Mouse (Mus musculus): Measurements from ENCODE around the gene Spryd3. TPM values are rescaled to one million over a fixed set of nuclear protein-coding genes. Genes with fewer than 3 reads are reported as not detected.

Gene Spryd3
- total and polyA plus RNA-seq, 3 experiments, result 29.3 to 35.4 TPM; not detected in 1

GRCm38 (mm10) chr15:102126303-102126702, 9.7 kb downstream of the Spryd3 start:
- DNase-seq (ENCODE audit: low read depth, low spot score), result no peak
- Histone ChIP-seq H3K4me3 (ENCODE audit: control insufficient read depth in 1 of 2, insufficient read depth in 1 of 2, low read depth in 2 of 2, low read length in 2 of 2) (no peak overlapping the region), H3K36me3 (ENCODE audit: control insufficient read depth in 1 of 2, insufficient read depth in 2 of 2, low read length in 2 of 2) (peaks cover 0 to 15% of the 10 kb centered on the region in 2 experiments; a peak in 2 of 4 replicates), H3K9ac (ENCODE audit: control insufficient read depth, low read depth, low read length, poor library complexity, severe bottlenecking) (no peak overlapping the region), H3K27me3 (ENCODE audit: control insufficient read depth in 1 of 2, insufficient read depth in 2 of 2, low read length in 2 of 2) (no peaks in the 10 kb centered on the region), H3K79me2 (ENCODE audit: control insufficient read depth, insufficient read depth, low read length, poor library complexity) (no peaks in the 10 kb centered on the region), H3K4me1 (ENCODE audit: control insufficient read depth in 1 of 2, insufficient read depth in 2 of 2, low read length in 2 of 2) (no peaks in the 10 kb centered on the region), H3K27ac (ENCODE audit: control insufficient read depth, low read depth, low read length) (no peak overlapping the region), H3K9me3 (replicated peaks; ENCODE audit: insufficient read depth, low read length) (no peaks in the 10 kb centered on the region)
- TF ChIP-seq POLR2AphosphoS5 (IDR thresholded peaks at IDR 0.05; ENCODE audit: borderline replicate concordance, low read depth, low read length) (no peak), MAX (IDR thresholded peaks at IDR 0.05; ENCODE audit: low read length) (no peak), ZKSCAN1 (IDR thresholded peaks at IDR 0.05; ENCODE audit: low read depth, low read length) (no peak), TBP (IDR thresholded peaks at IDR 0.05; ENCODE audit: low read depth, low read length) (no peak), BHLHE40 (IDR thresholded peaks at IDR 0.05; ENCODE audit: borderline replicate concordance, low read depth, low read length) (no peak), CHD2 (IDR thresholded peaks at IDR 0.05; ENCODE audit: low read length) (no peak), EP300 (IDR thresholded peaks at IDR 0.05; ENCODE audit: low read depth in 1 of 2, low read length in 2 of 2) (no peak), ETS1 (IDR thresholded peaks at IDR 0.05; ENCODE audit: low read depth, low read length) (no peak), MXI1 (IDR thresholded peaks at IDR 0.05; ENCODE audit: low read depth, low read length) (no peak), ZC3H11A (IDR thresholded peaks at IDR 0.05; ENCODE audit: low read depth, low read length) (no peak), USF1 (IDR thresholded peaks at IDR 0.05; ENCODE audit: low read depth, low read length) (no peak), POLR2AphosphoS2 (IDR thresholded peaks at IDR 0.05; ENCODE audit: low read length) (no peak), NRF1 (IDR thresholded peaks at IDR 0.05; ENCODE audit: insufficient read depth, low read depth, low read length, poor library complexity, severe bottlenecking) (no peak), TCF12 (IDR thresholded peaks at IDR 0.05; ENCODE audit: low read depth, low read length) (no peak), CTCF (IDR thresholded peaks at IDR 0.05 in 2 of 3, conservative IDR thresholded peaks at IDR 0.05 in 1 of 3; ENCODE audit: control insufficient read depth in 1 of 3, insufficient read depth in 1 of 3, low read depth in 2 of 3, low read length in 3 of 3, poor library complexity in 1 of 3, severe bottlenecking in 1 of 3) (no peak), TAL1 (IDR thresholded peaks at IDR 0.05; ENCODE audit: low read length) (no peak)

- H3K36me3 ChIP-seq (ENCODE audit: control insufficient read depth in 1 of 2, insufficient read depth in 2 of 2, low read length in 2 of 2), result peaks cover 0 to 7% of the 10 kb centered on the region in 2 experiments; a peak in 2 of 4 replicates
These were observed 15.5 kb downstream of the Spryd3 start for GRCm38 (mm10) chr15:102120530-102120929.

More at GRCm38 (mm10) chr15:102120530-102120929, 15.5 kb downstream of the Spryd3 start:
- Histone ChIP-seq H3K4me1 (ENCODE audit: control insufficient read depth in 1 of 2, insufficient read depth in 2 of 2, low read length in 2 of 2) (no peaks in the 10 kb centered on the region), H3K27me3 (ENCODE audit: control insufficient read depth in 1 of 2, insufficient read depth in 2 of 2, low read length in 2 of 2) (no peaks in the 10 kb centered on the region), H3K27ac (ENCODE audit: control insufficient read depth, low read depth, low read length) (no peak overlapping the region), H3K9ac (ENCODE audit: control insufficient read depth, low read depth, low read length, poor library complexity, severe bottlenecking) (no peak overlapping the region), H3K79me2 (ENCODE audit: control insufficient read depth, insufficient read depth, low read length, poor library complexity) (no peaks in the 10 kb centered on the region), H3K9me3 (replicated peaks; ENCODE audit: insufficient read depth, low read length) (no peaks in the 10 kb centered on the region), H3K4me3 (ENCODE audit: control insufficient read depth in 1 of 2, insufficient read depth in 1 of 2, low read depth in 2 of 2, low read length in 2 of 2) (no peak overlapping the region)
- no peak for DNase-seq (ENCODE audit: low read depth, low spot score)
- TF ChIP-seq UBTF (IDR thresholded peaks at IDR 0.05; ENCODE audit: borderline replicate concordance, insufficient read depth, low read depth, low read length) (no peak), MXI1 (IDR thresholded peaks at IDR 0.05; ENCODE audit: low read depth, low read length) (no peak), SMC3 (IDR thresholded peaks at IDR 0.05; ENCODE audit: low read depth, low read length) (no peak), GABPA (IDR thresholded peaks at IDR 0.05; ENCODE audit: low read depth, low read length) (no peak), USF1 (IDR thresholded peaks at IDR 0.05; ENCODE audit: low read depth, low read length) (no peak), MAX (IDR thresholded peaks at IDR 0.05; ENCODE audit: low read length) (no peak), MAZ (IDR thresholded peaks at IDR 0.05; ENCODE audit: low read depth, low read length) (no peak), CHD2 (IDR thresholded peaks at IDR 0.05; ENCODE audit: low read length) (no peak), CHD1 (IDR thresholded peaks at IDR 0.05; ENCODE audit: low read depth, low read length) (no peak), SIN3A (IDR thresholded peaks at IDR 0.05; ENCODE audit: low read length) (no peak), USF2 (IDR thresholded peaks at IDR 0.05; ENCODE audit: borderline replicate concordance in 1 of 2, insufficient read depth in 1 of 2, low read depth in 1 of 2, low read length in 2 of 2) (no peak), JUND (IDR thresholded peaks at IDR 0.05; ENCODE audit: low read depth, low read length) (no peak)
